Mouse (Mus musculus) telencephalon, adult 2 months (tissue): ENCODE results near the gene Actn4.

Source experiments
- DNase-seq: peaks from one replicate; pipeline ENCODE4 v3.0.0-alpha.2; 2011; ENCODE audit warnings: low read depth, low spot score

The Actn4 gene

GRCm38 (mm10) chr7:28924802-28925201 is 37.3 kb downstream of the Actn4 start:
- no peak for DNase-seq

- no peak for DNase-seq
Measured at GRCm38 (mm10) chr7:28923865-28924291, 38.3 kb downstream of the Actn4 start.

GRCm38 (mm10) chr7:28922606-28923005 is 39.5 kb downstream of the Actn4 start:
- DNase-seq = peak; percentile 79

GRCm38 (mm10) chr7:28921722-28922465 is 40.2 kb downstream of the Actn4 start:
- DNase-seq = no peak

- DNase-seq = no peak
Measured at GRCm38 (mm10) chr7:28921178-28921577, 41.0 kb downstream of the Actn4 start.

- no peak for DNase-seq
Measured at GRCm38 (mm10) chr7:28919815-28920214, 42.3 kb downstream of the Actn4 start.

- no peak for DNase-seq
Measured at GRCm38 (mm10) chr7:28918540-28918939, 43.6 kb downstream of the Actn4 start.

GRCm38 (mm10) chr7:28917503-28918426 is 44.4 kb downstream of the Actn4 start:
- no peak for DNase-seq

- DNase-seq = no peak
Measured at GRCm38 (mm10) chr7:28916491-28916890, 45.6 kb downstream of the Actn4 start.

GRCm38 (mm10) chr7:28913171-28913570 is 49.0 kb downstream of the Actn4 start:
- no peak for DNase-seq

- no peak for DNase-seq
Measured at GRCm38 (mm10) chr7:28911632-28912031, 50.5 kb downstream of the Actn4 start.

- no peak for DNase-seq
Measured at GRCm38 (mm10) chr7:28907195-28907594, 54.9 kb downstream of the Actn4 start.

- DNase-seq = peak; percentile 93
Measured at GRCm38 (mm10) chr7:28903778-28904177, 58.4 kb downstream of the Actn4 start.

- DNase-seq = peak; percentile 92
Measured at GRCm38 (mm10) chr7:28902809-28903208, 59.3 kb downstream of the Actn4 start.

GRCm38 (mm10) chr7:28902180-28902579 is 60.0 kb downstream of the Actn4 start:
- DNase-seq = no peak

GRCm38 (mm10) chr7:28901311-28902125 is 60.6 kb downstream of the Actn4 start:
- DNase-seq = peak; percentile 69

- DNase-seq = no peak
Measured at GRCm38 (mm10) chr7:28899972-28900371, 62.2 kb downstream of the Actn4 start.

GRCm38 (mm10) chr7:28897661-28898060 is 64.5 kb downstream of the Actn4 start:
- DNase-seq = no peak

GRCm38 (mm10) chr7:28894942-28895341 is 67.2 kb downstream of the Actn4 start:
- no peak for DNase-seq

- no peak for DNase-seq
Measured at GRCm38 (mm10) chr7:28893643-28894265, 68.4 kb downstream of the Actn4 start.

- DNase-seq = no peak
Measured at GRCm38 (mm10) chr7:28892601-28893000, 69.5 kb downstream of the Actn4 start.
